Mouse (Mus musculus) CH12.LX (cell line): ENCODE data around the gene Dirc2.

Source experiments
- CTCF ChIP-seq, 2 experiments: IDR thresholded peaks in 1 of 2; conservative IDR thresholded peaks in 1 of 2; 2 replicates each; pipeline ENCODE4 v1.5.1; 2011 to 2012; ENCODE audit warnings: low read depth in 2 of 2, low read length in 2 of 2, improper control_type of control experiment in 1 of 2, inconsistent platforms in 1 of 2, mild to moderate bottlenecking in 1 of 2, moderate library complexity in 1 of 2
- EP300 ChIP-seq: IDR thresholded peaks from 2 replicates; pipeline ENCODE4 v1.6.1; 2011; ENCODE audit warnings: low read length, improper control_type of control experiment

GRCm38 (mm10) chr16:35717761-35718160, 51.4 kb downstream of the Dirc2 start:
- no peak for TF ChIP-seq EP300
- no peak for TF ChIP-seq CTCF (conservative IDR thresholded peaks at IDR 0.05 in 1 of 2, IDR thresholded peaks at IDR 0.05 in 1 of 2; ENCODE audit: low read depth in 2 of 2, low read length in 2 of 2)
